In the genomic region with DNA sequence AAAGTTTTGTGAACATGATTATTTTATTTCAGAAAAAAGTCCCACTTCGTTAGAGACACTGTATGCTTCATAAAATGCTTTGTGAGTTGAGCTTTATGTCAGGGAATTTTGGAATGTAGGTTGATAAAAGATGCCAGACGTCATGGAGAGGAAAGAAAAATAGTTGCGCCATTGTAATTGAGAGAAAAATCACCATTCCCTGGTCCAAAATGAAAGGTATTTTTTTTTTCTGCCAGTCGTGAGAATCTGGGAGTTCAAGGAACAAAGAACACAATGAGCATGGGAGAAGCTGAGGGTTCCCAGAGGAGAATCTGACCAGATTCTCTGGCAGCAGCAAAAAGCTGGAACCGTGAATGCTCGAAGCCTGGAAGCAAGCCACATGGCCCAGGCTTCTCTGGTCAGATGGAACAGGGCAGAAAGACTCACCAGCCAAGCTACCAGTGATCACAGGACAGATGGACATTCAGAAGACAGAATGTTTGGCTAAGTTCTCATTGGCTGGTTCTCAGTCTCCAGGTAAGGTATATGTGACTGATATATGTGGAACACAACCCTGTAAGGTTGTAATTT, we compare ENCODE assay signal across 12 mouse cellular contexts.
A peak's percentile ranks its signal among the peaks of the same experiment; 100 is the strongest.
DNase-seq lines count a peak whose midpoint lies in the region; ATAC-seq lines count a peak whose summit lies in the region.
"Had no signal": no experiment of that assay in that cellular context is flagged by ENCODE, and none has a peak within 500 bp of the region (broad histone marks: within the 10 kb centered on the region; RNA-seq: fewer than 3 reads in every experiment).

No protein-coding gene starts in this region.

- no peak overlapping the region for H3K4me2 ChIP-seq in midbrain, embryonic 14.5 days (ENCODE audit: low read length)
- H3K4me2 ChIP-seq in midbrain, embryonic 11.5 days: no peak overlapping the region
- H3K4me2 ChIP-seq: forebrain, embryonic 13.5 days had no signal

- H3K27me3 ChIP-seq in midbrain, embryonic 14.5 days (ENCODE audit: control insufficient read depth, insufficient read depth, low read length): no peaks in the 10 kb centered on the region
- no peaks in the 10 kb centered on the region for H3K27me3 ChIP-seq in midbrain, embryonic 11.5 days (ENCODE audit: control insufficient read depth, insufficient read depth, low read length)
- H3K27me3 ChIP-seq: forebrain, embryonic 13.5 days had no signal

- no peak overlapping the region for H3K4me3 ChIP-seq in midbrain, embryonic 14.5 days (replicated peaks; ENCODE audit: low read depth, low read length)
- H3K4me3 ChIP-seq in midbrain, embryonic 11.5 days (ENCODE audit: low read depth, low read length): no peak overlapping the region
- H3K4me3 ChIP-seq: forebrain, embryonic 13.5 days; limb, embryonic 10.5 days had no signal

- ATAC-seq in midbrain, embryonic 14.5 days (ENCODE audit: low FRiP score, low TSS enrichment): no peak
- no peak for ATAC-seq in midbrain, embryonic 11.5 days (ENCODE audit: low FRiP score)
- ATAC-seq in megakaryocyte progenitor cell, adult 5-6 weeks (replicated peaks; ENCODE audit: poor library complexity): no peak
- ATAC-seq: forebrain, embryonic 13.5 days had no signal

- H3K27ac ChIP-seq in midbrain, embryonic 14.5 days (replicated peaks; ENCODE audit: low read depth, low read length): no peak overlapping the region
- no peak overlapping the region for H3K27ac ChIP-seq in midbrain, embryonic 11.5 days (ENCODE audit: low read depth, low read length)
- H3K27ac ChIP-seq: forebrain, embryonic 13.5 days; kidney, postnatal 0 days; limb, embryonic 10.5 days had no signal

- H3K9me3 ChIP-seq in midbrain, embryonic 14.5 days (ENCODE audit: control insufficient read depth, low read length): no peaks in the 10 kb centered on the region
- no peaks in the 10 kb centered on the region for H3K9me3 ChIP-seq in midbrain, embryonic 11.5 days (ENCODE audit: control insufficient read depth, low read length)
- H3K9me3 ChIP-seq: forebrain, embryonic 13.5 days; limb, embryonic 10.5 days had no signal

- intact Hi-C loops in gastrocnemius, postnatal 14 days (cut with DNase I; ENCODE audit: low total_unique reads): no loop called here

- H3K9ac ChIP-seq in midbrain, embryonic 14.5 days (replicated peaks; ENCODE audit: low read length): no peak overlapping the region
- no peak overlapping the region for H3K9ac ChIP-seq in midbrain, embryonic 11.5 days (ENCODE audit: low read length)
- H3K9ac ChIP-seq: forebrain, embryonic 13.5 days had no signal

- no peaks in the 10 kb centered on the region for H3K36me3 ChIP-seq in midbrain, embryonic 14.5 days (ENCODE audit: control insufficient read depth, insufficient read depth, low read length)
- H3K36me3 ChIP-seq in midbrain, embryonic 11.5 days (ENCODE audit: control insufficient read depth, insufficient read depth, low read length): no peaks in the 10 kb centered on the region
- H3K36me3 ChIP-seq: limb, embryonic 10.5 days had no signal

- H3K4me1 ChIP-seq in midbrain, embryonic 14.5 days (ENCODE audit: control insufficient read depth, insufficient read depth, low read length): no peaks in the 10 kb centered on the region
- no peaks in the 10 kb centered on the region for H3K4me1 ChIP-seq in midbrain, embryonic 11.5 days (ENCODE audit: control insufficient read depth, insufficient read depth, low read length)
- H3K4me1 ChIP-seq: forebrain, embryonic 13.5 days; limb, embryonic 10.5 days had no signal

- WGBS in midbrain, embryonic 14.5 days: 77% methylated on average over 6 of the region's 6 CpGs
- WGBS in midbrain, embryonic 11.5 days: 82% methylated on average over 6 of the region's 6 CpGs

- peak; percentile 8 for DNase-seq in gastrocnemius, postnatal 14 days
- DNase-seq in gastrocnemius, adult 8-10 months (ENCODE audit: low spot score in 2 of 2): no peak
- DNase-seq in midbrain, embryonic 14.5 days: peak; percentile 7
- no peak for DNase-seq in midbrain, embryonic 11.5 days (ENCODE audit: low spot score, missing footprints)
- DNase-seq in cerebellum, postnatal 25 days: peak; percentile 84 to 90
- peak; percentile 13 for DNase-seq in right cerebral cortex, postnatal 4 days
- DNase-seq in spleen, postnatal 14 days (ENCODE audit: low spot score in 2 of 2): no peak
- DNase-seq: thymus, postnatal 14 days had no signal

Comparison
In these comparisons a context has a peak if more than half of its experiments do, and no peak if none do; other contexts are left out.
1. DNase-seq: peak in gastrocnemius, postnatal 14 days (single experiment), midbrain, embryonic 14.5 days (single experiment), cerebellum, postnatal 25 days (2 of 2) and right cerebral cortex, postnatal 4 days (single experiment); none in gastrocnemius, adult 8-10 months (0 of 2), midbrain, embryonic 11.5 days (single experiment) and spleen, postnatal 14 days (0 of 2).